Mouse (Mus musculus): ENCODE data around the gene Spon2.

Gene Spon2

GRCm38 (mm10) chr5:33218081-33218480 lies at the start of gene Spon2:
TSS of gene Spon2 (minus strand) at chr5:33218455.
- no peak for DNase-seq

- peak in 1 of 2 experiments; percentile 42 for DNase-seq
Observed at GRCm38 (mm10) chr5:33254416-33254815, 36.2 kb upstream of the Spon2 start.

- peak in 1 of 2 experiments; percentile 40 for DNase-seq
Observed at GRCm38 (mm10) chr5:33248186-33248585, 29.9 kb upstream of the Spon2 start.

- DNase-seq = peak in 1 of 2 experiments; percentile 60
Observed at GRCm38 (mm10) chr5:33247387-33247786, 29.1 kb upstream of the Spon2 start.

GRCm38 (mm10) chr5:33245701-33246100 lies 27.4 kb upstream of the Spon2 start:
- DNase-seq = peak; percentile 47 to 63

GRCm38 (mm10) chr5:33244377-33244920 lies 26.2 kb upstream of the Spon2 start:
- no peak for DNase-seq

- no peak for DNase-seq
Observed at GRCm38 (mm10) chr5:33239934-33240333, 21.7 kb upstream of the Spon2 start.

GRCm38 (mm10) chr5:33239111-33239714 lies 21.0 kb upstream of the Spon2 start:
- no peak for DNase-seq

- DNase-seq = no peak
Observed at GRCm38 (mm10) chr5:33238256-33238645, 20.0 kb upstream of the Spon2 start.

GRCm38 (mm10) chr5:33237600-33238255 lies 19.5 kb upstream of the Spon2 start:
- DNase-seq = no peak

GRCm38 (mm10) chr5:33234391-33235031 lies 16.3 kb upstream of the Spon2 start:
- no peak for DNase-seq

- DNase-seq = no peak
Observed at GRCm38 (mm10) chr5:33232791-33233190, 14.5 kb upstream of the Spon2 start.

- no peak for DNase-seq
Observed at GRCm38 (mm10) chr5:33230285-33230684, 12.0 kb upstream of the Spon2 start.

GRCm38 (mm10) chr5:33228428-33228827 lies 10.2 kb upstream of the Spon2 start:
- DNase-seq = peak; percentile 16 to 32

- no peak for DNase-seq
Observed at GRCm38 (mm10) chr5:33225673-33226072, 7.4 kb upstream of the Spon2 start.

GRCm38 (mm10) chr5:33224491-33224890 lies 6.2 kb upstream of the Spon2 start:
- DNase-seq = no peak

GRCm38 (mm10) chr5:33222841-33223744 lies 4.8 kb upstream of the Spon2 start:
- DNase-seq = peak in 1 of 2 experiments; percentile 34

GRCm38 (mm10) chr5:33222389-33222788 lies 4.1 kb upstream of the Spon2 start:
- peak; percentile 26 to 29 for DNase-seq

- peak; percentile 26 to 39 for DNase-seq
Observed at GRCm38 (mm10) chr5:33220350-33221044, 2.2 kb upstream of the Spon2 start.

- DNase-seq = no peak
Observed at GRCm38 (mm10) chr5:33219831-33220230, 1.6 kb upstream of the Spon2 start.

GRCm38 (mm10) chr5:33218746-33219449 lies 643 bp upstream of the Spon2 start:
- DNase-seq = no peak

All from kidney, postnatal 36 days (tissue).